Mouse (Mus musculus): ENCODE measurements around the gene Jmjd4. TPM values are rescaled to one million over a fixed set of nuclear protein-coding genes. Genes with fewer than 3 reads are reported as not detected.

The Jmjd4 gene
- 0.38 and 2.1 TPM in 2 replicates for total RNA-seq (2015; ENCODE audit: low replicate concordance)
- total RNA-seq (2017; ENCODE audit: low replicate concordance): 0.70 and 1.7 TPM in 2 replicates

- peak; percentile 94 for ATAC-seq (replicated peaks; ENCODE audit: low FRiP score, poor library complexity, severe bottlenecking)
Observed at GRCm38 (mm10) chr11:59449741-59450229, at the start of gene Jmjd4. Jmjd4 (plus strand) TSS chr11:59450045.

DNA sequence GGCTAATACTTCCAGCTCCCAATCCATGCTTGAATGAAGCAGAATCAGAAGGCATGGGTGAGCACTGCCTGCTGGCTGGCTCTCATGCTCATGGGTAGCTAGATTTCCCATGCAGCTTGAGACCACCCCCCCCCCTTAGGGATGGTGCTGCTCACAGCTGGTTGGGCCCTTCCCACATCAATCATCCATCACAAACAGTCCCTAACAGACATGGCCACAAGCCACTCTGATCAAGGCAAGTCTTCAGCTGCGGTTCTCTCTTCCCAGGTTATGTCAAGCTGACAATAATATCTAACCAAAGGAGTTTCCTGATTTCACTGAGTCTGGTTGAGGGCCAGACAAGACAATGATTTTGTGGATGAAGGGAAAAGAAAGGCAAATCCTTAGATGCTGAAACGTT lies 49.0 kb upstream of the Jmjd4 start:
- no peak for ATAC-seq (replicated peaks; ENCODE audit: low FRiP score, poor library complexity, severe bottlenecking)

GRCm38 (mm10) chr11:59405761-59406160 lies 44.1 kb upstream of the Jmjd4 start:
- no peak for ATAC-seq (replicated peaks; ENCODE audit: low FRiP score, poor library complexity, severe bottlenecking)

DNA sequence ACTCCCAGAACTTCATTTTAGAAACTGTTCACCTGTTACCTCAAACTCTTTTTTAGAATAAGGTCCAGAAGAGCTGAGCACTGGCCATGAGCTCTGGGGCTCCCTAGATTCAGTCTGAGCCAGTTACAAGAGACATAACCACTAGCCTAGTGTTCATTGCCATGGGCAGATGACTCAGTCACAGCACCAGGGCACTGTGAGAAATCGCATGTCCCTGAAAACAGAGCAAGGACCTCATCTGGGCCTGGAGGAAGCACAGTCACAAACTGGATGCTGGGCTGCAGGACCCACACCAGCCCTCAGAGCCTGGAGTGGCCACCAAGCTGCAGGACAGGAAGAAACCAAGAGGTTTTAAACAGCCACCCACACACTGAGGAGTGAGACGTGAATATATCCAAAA lies 39.0 kb upstream of the Jmjd4 start:
- no peak for ATAC-seq (replicated peaks; ENCODE audit: low FRiP score, poor library complexity, severe bottlenecking)

DNA sequence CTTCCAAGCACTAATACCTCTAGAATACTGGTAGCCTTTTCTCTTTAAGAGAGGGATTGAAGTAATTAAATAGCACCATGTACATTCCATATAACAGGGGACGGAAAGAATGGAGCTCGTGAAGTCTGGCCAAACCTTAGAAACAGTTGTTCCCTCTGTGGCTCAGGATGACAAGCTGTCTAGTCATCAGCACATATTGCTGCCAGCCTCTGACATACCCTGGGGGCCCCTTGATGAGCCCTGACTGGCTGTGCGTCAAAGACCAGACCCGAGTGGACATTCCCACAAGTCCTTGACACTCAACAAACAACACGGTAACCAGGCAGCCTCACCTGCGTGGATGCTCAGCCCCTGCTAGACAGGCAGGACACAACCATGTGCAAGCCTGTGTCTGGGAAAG lies 37.8 kb upstream of the Jmjd4 start:
- ATAC-seq (replicated peaks; ENCODE audit: low FRiP score, poor library complexity, severe bottlenecking): no peak

- no peak for ATAC-seq (replicated peaks; ENCODE audit: low FRiP score, poor library complexity, severe bottlenecking)
Observed at GRCm38 (mm10) chr11:59412999-59413863, 36.6 kb upstream of the Jmjd4 start.

DNA sequence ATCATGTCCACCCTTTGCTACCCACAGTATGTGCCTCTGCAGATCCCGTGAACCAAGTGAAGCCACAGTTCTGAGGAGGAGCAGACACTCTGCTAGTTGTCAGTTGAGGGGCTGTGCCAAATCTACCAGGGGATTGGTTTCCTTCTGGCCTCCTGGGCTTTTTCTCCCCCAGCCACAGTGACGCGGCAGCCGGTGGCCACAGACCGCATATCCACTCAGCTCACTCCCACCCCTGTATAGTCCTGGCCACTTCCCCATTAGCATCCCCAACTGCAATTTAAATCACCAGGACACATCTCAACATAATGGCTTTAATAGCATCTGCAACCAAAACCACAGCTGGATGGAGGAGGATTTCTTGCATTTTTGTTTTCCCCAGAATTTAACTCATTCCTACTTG lies 31.1 kb upstream of the Jmjd4 start:
- ATAC-seq (replicated peaks; ENCODE audit: low FRiP score, poor library complexity, severe bottlenecking): no peak

DNA sequence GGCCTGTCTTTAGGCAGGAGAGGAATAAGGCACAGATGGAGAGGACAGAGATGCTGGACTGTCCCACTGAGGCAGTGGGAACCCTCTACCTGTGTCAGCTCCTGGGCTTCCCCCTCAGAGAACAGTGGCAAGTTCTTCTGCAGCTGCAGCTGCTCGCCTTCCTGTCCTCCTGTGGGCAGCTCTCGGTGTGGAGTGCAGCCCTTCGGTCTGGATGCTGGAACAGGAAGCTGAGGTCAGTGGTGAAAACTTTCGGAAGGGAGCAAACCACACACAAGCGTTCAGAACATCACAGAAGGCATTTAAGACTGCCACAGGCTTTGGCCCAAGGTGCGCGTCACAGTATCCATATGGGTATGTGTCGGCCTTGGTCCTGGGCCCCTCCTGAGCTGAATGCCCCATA lies 28.4 kb upstream of the Jmjd4 start:
- ATAC-seq (replicated peaks; ENCODE audit: low FRiP score, poor library complexity, severe bottlenecking): no peak

- ATAC-seq (replicated peaks; ENCODE audit: low FRiP score, poor library complexity, severe bottlenecking): no peak
Observed at GRCm38 (mm10) chr11:59421967-59422366, 27.9 kb upstream of the Jmjd4 start.

DNA sequence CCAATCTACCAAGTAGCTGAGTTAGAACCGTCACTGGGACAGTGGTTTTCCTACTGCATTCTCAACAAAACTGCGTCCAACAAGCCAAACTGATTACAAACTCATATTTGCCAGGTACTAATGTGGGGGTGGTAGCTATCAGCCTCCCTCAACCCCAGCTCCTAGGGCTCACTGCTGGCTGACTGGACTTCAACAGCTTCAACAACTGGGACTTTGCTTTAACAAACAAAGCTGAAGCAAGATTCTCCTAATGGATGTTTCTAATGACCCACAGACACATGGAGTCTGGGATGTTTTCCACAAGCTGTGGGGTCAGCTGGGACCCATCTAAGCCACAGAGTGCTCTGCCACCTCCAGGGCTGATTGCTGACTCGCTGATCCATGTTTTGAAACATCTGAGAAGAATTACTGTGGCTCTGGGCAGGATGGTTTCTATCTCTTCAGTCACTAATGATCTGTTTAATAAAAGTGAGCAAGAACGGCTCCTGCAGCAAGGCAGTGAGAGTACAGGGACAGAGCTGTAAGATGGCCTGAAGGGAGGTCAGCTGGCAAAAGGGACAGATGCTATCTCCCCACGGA lies 26.7 kb upstream of the Jmjd4 start:
- no peak for ATAC-seq (replicated peaks; ENCODE audit: low FRiP score, poor library complexity, severe bottlenecking)

GRCm38 (mm10) chr11:59425671-59426101 lies 24.2 kb upstream of the Jmjd4 start:
- no peak for ATAC-seq (replicated peaks; ENCODE audit: low FRiP score, poor library complexity, severe bottlenecking)

GRCm38 (mm10) chr11:59428057-59428660 lies 21.7 kb upstream of the Jmjd4 start:
- no peak for ATAC-seq (replicated peaks; ENCODE audit: low FRiP score, poor library complexity, severe bottlenecking)

- ATAC-seq (replicated peaks; ENCODE audit: low FRiP score, poor library complexity, severe bottlenecking): no peak
Observed at GRCm38 (mm10) chr11:59429959-59430358, 19.9 kb upstream of the Jmjd4 start.

GRCm38 (mm10) chr11:59432261-59432660 lies 17.6 kb upstream of the Jmjd4 start:
- ATAC-seq (replicated peaks; ENCODE audit: low FRiP score, poor library complexity, severe bottlenecking): no peak

- no peak for ATAC-seq (replicated peaks; ENCODE audit: low FRiP score, poor library complexity, severe bottlenecking)
Observed at GRCm38 (mm10) chr11:59437954-59438353, 11.9 kb upstream of the Jmjd4 start.

DNA sequence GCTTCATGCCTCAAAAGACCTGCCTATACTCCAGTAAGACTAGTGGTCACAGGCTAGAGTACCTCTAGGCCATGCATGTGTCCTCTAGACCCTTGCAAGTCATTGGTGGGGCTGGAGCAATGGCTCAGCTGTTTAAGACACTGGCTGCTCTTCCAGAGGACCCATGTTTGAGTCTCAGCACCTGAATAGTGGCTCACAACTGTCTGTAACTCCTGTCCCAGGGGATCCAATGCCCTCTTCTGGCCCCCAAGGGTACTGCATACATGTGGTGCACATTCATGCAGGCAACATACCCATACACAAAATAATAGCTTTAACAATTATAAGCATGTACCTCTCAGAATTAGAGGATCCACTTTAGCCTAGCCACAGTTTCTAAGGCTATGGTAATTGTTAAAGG lies 6.7 kb upstream of the Jmjd4 start:
- peak; percentile 22; the same call in 1 of the 2 replicates for ATAC-seq (replicated peaks; ENCODE audit: low FRiP score, poor library complexity, severe bottlenecking)

DNA sequence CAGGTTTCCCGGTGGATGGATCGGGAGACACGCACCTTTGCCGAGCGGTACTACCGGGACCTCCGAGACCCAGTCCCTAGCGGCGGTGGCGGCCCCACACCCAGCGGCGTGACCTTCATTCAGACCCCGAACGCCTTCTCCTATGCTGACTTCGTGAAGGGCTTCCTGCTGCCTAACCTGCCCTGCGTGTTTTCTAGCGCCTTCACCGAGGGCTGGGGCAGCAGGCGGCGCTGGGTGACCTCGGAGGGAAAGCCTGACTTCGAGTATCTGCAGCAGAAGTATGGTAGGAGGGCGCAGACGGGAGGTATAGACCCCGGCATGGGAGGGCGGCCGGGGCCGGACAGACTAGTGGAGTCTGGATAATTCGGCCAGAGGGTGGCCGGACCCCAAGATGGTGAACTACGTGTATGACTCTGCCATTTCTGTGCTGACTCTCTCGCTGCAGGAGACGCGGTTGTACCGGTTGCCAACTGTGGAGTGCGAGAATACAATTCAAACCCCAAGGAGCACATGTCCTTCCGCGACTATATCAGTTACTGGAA lies 456 bp downstream of the Jmjd4 start:
- peak; percentile 73 for ATAC-seq (replicated peaks; ENCODE audit: low FRiP score, poor library complexity, severe bottlenecking)

DNA sequence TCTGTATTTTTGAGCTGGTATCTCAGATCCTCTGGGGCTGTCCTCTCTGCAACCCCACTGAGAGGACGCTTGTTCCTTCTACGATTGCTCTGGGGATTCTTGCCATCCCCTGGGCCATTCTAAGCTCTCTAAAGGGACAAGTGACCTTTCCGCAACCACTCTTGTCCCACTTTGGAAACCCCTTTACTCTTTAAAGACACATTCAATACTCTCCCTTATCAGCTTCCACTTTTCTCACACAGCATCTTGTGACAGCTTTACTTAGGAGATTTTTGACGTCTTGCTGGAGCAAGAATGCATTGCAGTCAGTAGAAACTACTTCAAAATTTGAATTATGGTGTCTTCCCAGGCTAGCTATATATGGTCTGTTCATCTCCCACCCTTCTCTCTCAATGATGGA lies 1.2 kb downstream of the Jmjd4 start, which contains the start of gene Snap47:
Gene Snap47 (minus strand): TSS at position 101 of the 400 bp plus-strand sequence.
- no peak for ATAC-seq (replicated peaks; ENCODE audit: low FRiP score, poor library complexity, severe bottlenecking)

GRCm38 (mm10) chr11:59456346-59456745 lies 6.5 kb downstream of the Jmjd4 start:
- no peak for ATAC-seq (replicated peaks; ENCODE audit: low FRiP score, poor library complexity, severe bottlenecking)

GRCm38 (mm10) chr11:59456891-59457290 lies 7.0 kb downstream of the Jmjd4 start:
- no peak for ATAC-seq (replicated peaks; ENCODE audit: low FRiP score, poor library complexity, severe bottlenecking)
